Mouse (Mus musculus): ENCODE results near the gene Tsn.

- TF ChIP-seq CTCF (IDR thresholded peaks at IDR 0.05) (no peak), EP300 (IDR thresholded peaks at IDR 0.05) (no peak)
Observed at GRCm38 (mm10) chr1:118359071-118359761, 47.7 kb upstream of the Tsn start.

Measured in lung, postnatal 0 days (tissue).